Mouse (Mus musculus) testis, adult 2 months (tissue): ENCODE results near the gene Gm12216. TPM values are rescaled to one million over a fixed set of nuclear protein-coding genes. Genes with fewer than 3 reads are reported as not detected.
"Not testable (repeated sequence)": the region's sequence is repeated elsewhere in the genome, so short reads cannot be mapped to it uniquely, and the experiment has no call there.

Source experiments
- H3K27ac ChIP-seq: fragments of 200-500 bp; 2 replicates; pipeline ENCODE4 v1.5.1; 2012; ENCODE audit warnings: low read depth, low read length; ENCODE audit not compliant: control insufficient read depth, insufficient read depth
- H3K27me3 ChIP-seq: fragments of 200-500 bp; 2 replicates; pipeline ENCODE4 v1.6.1; 2012; ENCODE audit warnings: mild to moderate bottlenecking, low read length, moderate library complexity; ENCODE audit not compliant: control insufficient read depth, insufficient read depth
- H3K36me3 ChIP-seq: fragments of 200-500 bp; 2 replicates; pipeline ENCODE4 v1.6.1; 2012; ENCODE audit warnings: mild to moderate bottlenecking, low read length; ENCODE audit not compliant: control insufficient read depth, insufficient read depth
- H3K4me1 ChIP-seq: fragments of 200-500 bp; 2 replicates; pipeline ENCODE4 v1.6.1; 2012; ENCODE audit warnings: low read length; ENCODE audit not compliant: control insufficient read depth, insufficient read depth
- H3K4me3 ChIP-seq: fragments of 200-500 bp; 2 replicates; pipeline ENCODE4 v1.5.1; 2012; ENCODE audit warnings: low read depth, mild to moderate bottlenecking, low read length, moderate library complexity, mixed read lengths; ENCODE audit not compliant: control insufficient read depth
- CTCF ChIP-seq: fragments of 200-500 bp; IDR thresholded peaks from 2 replicates; pipeline ENCODE4 v1.5.1; 2012; ENCODE audit warnings: low read depth, mild to moderate bottlenecking, inconsistent platforms, low read length, moderate library complexity; ENCODE audit not compliant: control insufficient read depth, insufficient read depth, insufficient replicate concordance
- POLR2A ChIP-seq: fragments of 200-500 bp; IDR thresholded peaks from 2 replicates; pipeline ENCODE4 v1.6.1; 2012; ENCODE audit warnings: low read depth, mild to moderate bottlenecking, inconsistent platforms, low read length, moderate library complexity; ENCODE audit not compliant: control insufficient read depth
- polyA plus RNA-seq: library from polyadenylated mRNA; depleted of rRNA; stranded (reverse); fragments of >200 nt; gene quantifications from 2 replicates; pipeline ENCODE4 v1.2.3, GENCODE M21; 2012

Gene Gm12216
- polyA plus RNA-seq, 1 experiment = 0.91 TPM

DNA sequence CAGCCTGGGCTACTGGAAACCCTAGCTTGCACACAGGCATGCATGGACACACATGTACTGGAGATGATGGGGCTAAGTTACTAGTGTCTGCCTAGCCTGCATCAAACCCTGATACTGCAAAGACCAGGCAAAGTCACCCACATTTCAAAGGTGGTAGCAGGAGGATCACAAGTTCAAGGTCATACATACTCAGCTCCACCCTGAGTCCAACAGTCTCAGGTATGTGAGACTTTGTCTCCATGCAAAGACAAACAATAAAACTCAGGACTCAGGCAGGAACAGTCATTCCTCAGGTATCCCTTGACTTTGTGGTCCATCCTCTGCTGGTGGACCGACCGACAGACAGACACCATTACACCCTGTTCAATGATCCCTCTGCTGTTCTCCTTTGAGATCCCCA lies 96.6 kb downstream of the Gm12216 start:
- peaks cover 17% of the 10 kb centered on the region for H3K4me1 ChIP-seq
- no peak overlapping the region for H3K4me3 ChIP-seq
- H3K27ac ChIP-seq = peak overlapping the region; percentile 90
- no peaks in the 10 kb centered on the region; the same call in 1 of the 2 replicates for H3K27me3 ChIP-seq
- no peaks in the 10 kb centered on the region for H3K36me3 ChIP-seq
- TF ChIP-seq POLR2A = no peak
- TF ChIP-seq CTCF = no peak

- Histone ChIP-seq H3K27me3 (no peaks in the 10 kb centered on the region; the same call in 1 of the 2 replicates), H3K27ac (peak overlapping the region; percentile 90), H3K4me3 (no peak overlapping the region), H3K4me1 (peaks cover 17% of the 10 kb centered on the region), H3K36me3 (no peaks in the 10 kb centered on the region)
- TF ChIP-seq POLR2A = no peak
- TF ChIP-seq CTCF = no peak
Observed at GRCm38 (mm10) chr11:53761822-53762221, 97.2 kb downstream of the Gm12216 start.

- no peak overlapping the region for H3K4me3 ChIP-seq
- H3K4me1 ChIP-seq = peaks cover 17% of the 10 kb centered on the region
- peak overlapping the region; percentile 18; the same call in 1 of the 2 replicates for H3K27ac ChIP-seq
- no peaks in the 10 kb centered on the region; the same call in 1 of the 2 replicates for H3K27me3 ChIP-seq
- no peaks in the 10 kb centered on the region for H3K36me3 ChIP-seq
- TF ChIP-seq CTCF = no peak
- TF ChIP-seq POLR2A = no peak
Observed at GRCm38 (mm10) chr11:53761284-53761683, 97.8 kb downstream of the Gm12216 start.

DNA sequence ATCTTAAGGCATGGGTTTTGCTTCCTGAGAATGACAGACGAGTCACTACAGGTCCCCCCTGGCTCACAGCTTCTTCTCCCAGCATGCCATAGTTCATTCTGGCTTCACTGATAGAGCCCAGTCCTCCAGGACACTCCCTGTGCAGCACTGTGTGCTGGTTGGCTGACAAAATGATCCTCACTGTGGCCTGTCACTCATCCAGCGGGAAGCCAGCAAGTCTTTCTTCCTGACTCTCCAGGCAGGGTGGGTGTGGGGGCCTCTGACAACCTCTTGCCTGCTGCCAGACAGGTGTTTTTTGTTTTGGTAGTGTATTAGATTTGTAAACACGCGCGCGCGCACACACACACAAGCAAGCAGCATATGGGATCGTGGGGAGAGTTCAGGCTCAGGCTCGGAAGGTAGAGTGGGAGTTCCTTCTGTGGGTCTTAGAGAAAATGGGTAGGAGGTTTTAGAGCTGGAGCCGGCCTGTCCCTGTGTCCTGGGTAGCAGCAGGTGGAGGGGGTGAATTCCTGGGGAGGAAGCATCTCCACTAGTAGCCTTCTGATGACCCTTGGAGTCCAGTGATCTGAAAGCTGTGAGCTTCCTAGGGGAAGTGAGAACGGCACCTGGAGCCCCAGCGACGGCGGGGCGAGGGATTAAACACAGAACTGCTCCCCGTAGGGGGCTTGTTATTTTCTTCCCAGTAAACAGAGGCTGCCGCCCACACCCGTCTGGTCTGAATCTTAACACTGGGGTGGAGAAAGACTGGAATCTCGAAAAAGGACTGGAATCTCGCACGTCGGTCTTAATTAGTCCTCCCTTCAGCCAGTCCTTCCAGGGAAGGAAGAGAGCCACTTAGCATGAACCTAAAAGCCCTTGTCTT lies 99.3 kb downstream of the Gm12216 start:
- Histone ChIP-seq H3K27me3 (no peaks in the 10 kb centered on the region; the same call in 1 of the 2 replicates), H3K4me1 (peaks cover 17% of the 10 kb centered on the region), H3K27ac (no peak overlapping the region), H3K36me3 (no peaks in the 10 kb centered on the region), H3K4me3 (no peak overlapping the region)
- TF ChIP-seq POLR2A = no peak
- no peak for TF ChIP-seq CTCF

DNA sequence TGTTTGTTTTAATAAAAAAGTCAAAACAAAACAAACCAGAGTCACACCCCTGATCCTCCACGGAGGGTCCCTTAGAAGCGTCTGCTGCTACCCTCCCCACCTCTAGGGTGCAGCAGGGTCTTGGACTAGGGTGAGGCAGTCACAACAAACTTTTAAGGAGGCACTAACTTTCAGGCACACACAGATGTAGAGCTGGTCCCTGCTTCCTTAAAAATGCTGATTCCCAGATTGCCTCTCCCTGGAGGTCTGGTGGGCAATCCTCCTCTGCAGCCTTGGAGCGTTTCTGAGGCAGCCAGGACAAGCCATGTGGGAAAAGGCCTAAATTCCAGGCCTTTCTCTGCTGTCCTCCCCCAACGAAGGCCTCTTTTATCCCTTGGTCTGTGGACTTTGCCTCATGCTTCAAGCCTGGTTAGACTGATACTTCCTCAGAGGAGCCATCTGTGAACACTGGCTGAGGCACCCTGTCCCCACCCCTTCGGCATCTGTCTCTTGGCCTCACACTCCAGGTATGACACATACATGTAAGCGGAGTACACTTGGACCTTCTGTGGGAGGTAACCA lies 100.2 kb downstream of the Gm12216 start:
- Histone ChIP-seq H3K4me3 (no peak overlapping the region), H3K4me1 (peaks cover 15% of the 10 kb centered on the region), H3K27me3 (no peaks in the 10 kb centered on the region), H3K36me3 (no peaks in the 10 kb centered on the region), H3K27ac (no peak overlapping the region)
- TF ChIP-seq CTCF (no peak), POLR2A (no peak)

- TF ChIP-seq CTCF = peak; percentile 25; the same call in 1 of the 2 replicates
- not testable (repeated sequence) for H3K27ac ChIP-seq, H3K4me3 ChIP-seq, H3K27me3 ChIP-seq, H3K36me3 ChIP-seq, H3K4me1 ChIP-seq
Observed at GRCm38 (mm10) chr11:53758033-53758432, 101.0 kb downstream of the Gm12216 start.

GRCm38 (mm10) chr11:53757612-53758011 lies 101.4 kb downstream of the Gm12216 start:
- TF ChIP-seq POLR2A (no peak), CTCF (no peak)
- Histone ChIP-seq H3K36me3 (no peaks in the 10 kb centered on the region), H3K4me1 (peaks cover 2% of the 10 kb centered on the region), H3K27me3 (no peaks in the 10 kb centered on the region), H3K4me3 (no peak overlapping the region), H3K27ac (no peak overlapping the region)
